Mouse (Mus musculus) CH12F3 (cell line): ENCODE measurements around the gene Polr1c.

ENCODE experiments used
- in situ Hi-C: fragments of 300-500 bp; cut with MboI; formaldehyde crosslinking; loops from 2 replicates; pipeline ENCODE4 v1.14.3; 2020; ENCODE audit warnings: low sequenced_read_pairs

Polr1c gene

DNA sequence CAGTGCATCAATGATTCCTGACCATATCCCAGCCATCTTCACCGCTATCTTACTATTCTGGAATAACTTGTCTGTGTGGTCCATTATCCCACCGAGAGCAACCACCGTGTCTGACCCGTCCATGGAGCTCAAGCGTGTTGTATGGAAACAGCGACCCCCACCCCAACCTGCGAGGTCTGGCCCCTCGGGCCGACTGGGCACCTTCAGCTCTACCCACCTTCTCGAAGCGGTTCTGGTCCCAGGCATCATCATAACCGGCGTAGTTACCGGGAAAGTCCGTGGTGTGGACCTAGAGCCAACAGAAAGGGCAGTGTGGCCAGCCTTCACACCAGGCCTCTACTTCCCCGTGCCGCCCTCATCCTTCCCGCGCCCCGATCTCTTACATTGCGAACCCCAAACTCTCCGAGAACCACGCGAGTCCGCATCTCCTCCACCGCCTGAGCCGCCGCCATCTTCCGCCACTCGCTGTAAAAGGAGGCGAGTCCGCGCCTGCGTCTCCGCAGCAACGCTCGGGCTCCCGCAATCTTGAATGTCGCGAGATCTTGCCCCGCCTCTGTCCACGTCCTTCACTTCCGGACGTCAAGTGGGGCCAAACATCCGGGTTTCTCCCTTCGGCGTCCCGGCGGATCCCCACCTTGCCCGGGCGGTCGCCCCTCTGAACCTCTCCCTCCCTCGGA, at the start of gene Polr1c, which contains the start of gene Yipf3:
Polr1c (minus strand) TSS at position 543 of the 677 bp plus-strand sequence.
Yipf3 (plus strand) TSS at position 569 of the 677 bp plus-strand sequence.
- in situ Hi-C loops: no loop called here

DNA sequence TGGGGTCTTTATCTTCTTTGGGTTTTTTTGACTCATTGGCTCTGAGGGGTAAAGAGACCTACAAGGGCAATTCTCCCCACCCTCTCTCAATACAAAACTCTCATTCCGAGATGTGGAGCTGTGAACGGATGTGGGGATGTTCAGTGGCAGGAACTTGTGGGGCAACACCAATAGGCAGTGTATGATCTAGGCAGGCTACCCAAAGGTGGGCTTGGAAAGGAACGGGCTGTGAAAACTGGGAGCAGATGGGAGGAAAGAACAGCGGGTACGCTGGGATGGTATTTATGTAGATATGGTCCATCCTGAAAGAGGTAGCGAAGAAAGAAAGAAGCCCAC, 49.1 kb upstream of the Polr1c start:
- in situ Hi-C loops: no loop called here

DNA sequence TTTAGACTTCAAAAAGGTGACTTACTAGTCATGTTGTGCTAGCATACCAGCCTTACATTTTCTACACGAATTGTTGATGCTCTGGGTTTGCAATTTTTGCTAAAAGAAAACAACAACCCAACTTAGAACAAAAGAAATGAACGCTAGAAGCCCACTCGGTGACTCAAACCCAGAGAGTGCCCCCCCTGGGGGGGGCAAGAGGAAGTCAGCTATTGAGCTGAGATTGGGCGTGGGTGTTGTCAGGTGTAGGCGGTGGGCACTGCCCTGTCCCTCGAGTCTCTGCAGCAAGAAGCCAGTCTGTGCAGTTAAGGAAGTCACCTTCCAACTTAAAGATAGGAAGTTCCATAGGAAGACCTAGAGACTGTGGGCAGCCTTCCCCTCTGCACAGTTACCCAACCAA, 48.7 kb upstream of the Polr1c start:
- in situ Hi-C loops: no loop called here

DNA sequence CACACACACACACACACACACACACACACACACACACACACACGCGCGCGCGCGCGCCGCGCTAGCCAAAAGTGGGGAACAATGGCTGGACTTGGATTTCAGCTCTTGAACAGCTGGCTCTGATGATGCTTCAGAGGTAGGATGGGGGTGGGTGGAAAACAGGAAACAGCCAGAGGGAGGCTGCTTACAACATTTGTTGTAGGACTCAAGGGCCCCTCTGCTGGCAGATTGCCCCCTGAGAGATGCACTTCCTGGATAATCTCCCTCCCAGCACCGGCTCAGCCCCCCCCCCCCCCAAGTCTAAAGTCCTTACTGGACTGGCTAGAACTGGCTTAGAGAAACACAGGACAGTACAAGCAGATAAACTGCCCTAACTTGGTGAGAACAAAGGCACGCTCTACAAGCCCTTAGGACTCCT, 39.8 kb upstream of the Polr1c start:
- in situ Hi-C loops: no loop called here

DNA sequence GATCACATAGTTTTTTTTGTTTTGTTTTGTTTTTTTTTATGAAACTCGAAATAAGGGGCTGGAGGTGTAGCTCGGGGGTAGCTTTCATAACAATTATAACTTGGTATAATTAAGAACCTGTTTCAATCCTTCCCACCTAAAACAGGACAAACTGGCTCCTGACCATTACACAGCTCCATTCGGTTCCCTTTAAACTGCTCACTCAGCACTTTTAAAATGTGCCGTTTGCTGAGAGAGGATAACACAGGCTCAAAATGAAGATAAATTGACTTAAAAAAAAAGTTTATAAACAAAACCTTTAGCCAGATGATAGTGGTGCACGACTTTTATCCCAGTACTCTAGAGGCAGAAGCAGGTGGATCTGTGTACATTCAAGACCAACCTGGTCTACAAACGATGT, 37.6 kb upstream of the Polr1c start:
- in situ Hi-C loops: no loop called here

DNA sequence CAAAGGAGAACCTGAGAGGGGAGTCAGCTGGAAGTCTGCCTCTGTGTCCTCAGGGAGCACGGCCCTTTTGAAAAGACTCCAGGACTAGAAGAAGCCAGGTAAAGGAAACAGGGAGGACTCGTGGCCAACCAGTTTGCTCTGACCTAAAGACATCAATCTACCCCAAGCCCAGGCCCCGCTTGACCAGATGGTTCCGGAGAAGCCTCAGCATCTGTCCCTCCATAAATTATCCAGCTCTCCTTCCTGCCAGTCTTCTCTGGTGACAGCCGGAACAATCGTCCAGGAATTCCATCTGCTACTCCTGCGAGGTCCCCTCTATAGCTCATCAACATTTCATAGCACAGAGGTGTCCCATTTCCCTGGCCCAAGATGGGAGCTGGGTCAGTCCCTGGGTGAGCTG, 36.8 kb upstream of the Polr1c start:
- in situ Hi-C loops: no loop called here

GRCm38 (mm10) chr17:46283911-46284310, 36.1 kb upstream of the Polr1c start:
- in situ Hi-C loops: no loop called here

DNA sequence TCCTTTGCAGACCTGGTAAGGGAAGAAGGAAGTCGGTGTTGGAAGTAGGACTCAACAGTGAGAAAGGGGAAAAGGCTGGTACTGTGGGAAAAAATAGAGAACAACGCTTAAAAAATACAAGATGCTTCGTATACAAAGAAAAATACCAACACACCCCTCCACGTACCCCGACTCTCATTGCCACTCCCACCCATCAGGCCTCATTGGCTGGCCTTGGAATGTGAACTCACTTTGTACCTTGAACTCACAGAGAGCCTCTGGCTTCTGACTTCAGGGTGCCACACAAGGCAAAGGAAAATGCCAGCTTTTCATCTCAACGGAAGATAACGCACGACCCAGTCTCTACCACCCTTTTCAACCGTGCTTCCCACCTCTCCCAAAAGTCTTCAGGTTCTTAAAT, 35.3 kb upstream of the Polr1c start:
- in situ Hi-C loops: no loop called here

DNA sequence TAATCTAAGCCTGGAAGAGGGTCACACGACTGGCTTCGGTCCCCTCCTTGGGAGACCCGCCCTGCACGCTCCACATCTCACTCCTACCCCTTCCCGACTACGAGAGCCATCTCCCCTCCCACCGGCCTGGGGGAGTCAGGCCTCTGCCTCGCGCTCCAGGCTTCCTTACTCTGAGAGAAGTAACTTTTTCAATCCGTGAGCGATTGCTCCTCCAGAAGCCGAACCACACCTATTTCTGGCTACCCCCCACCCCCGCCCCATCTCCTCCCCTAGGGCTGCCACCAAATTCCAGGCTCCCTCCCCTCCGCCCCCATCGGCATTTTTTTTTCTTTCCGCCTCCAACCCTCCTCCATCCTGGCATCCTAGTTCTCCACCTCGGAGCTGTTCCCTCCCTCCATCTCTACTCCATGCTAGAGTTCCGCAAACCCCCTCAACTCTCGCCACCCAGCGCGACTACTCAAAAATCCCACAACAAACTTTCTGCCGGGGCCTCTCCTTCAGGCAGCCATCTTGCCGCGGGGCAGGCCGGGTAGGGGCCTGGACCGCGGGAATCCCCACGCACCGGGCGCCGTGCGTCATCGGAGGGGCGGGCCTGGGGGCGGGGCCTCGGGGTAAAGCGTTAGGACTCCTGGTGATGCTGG, 34.7 kb upstream of the Polr1c start, which contains the start of gene Tjap1:
Tjap1 (minus strand) TSS at position 544 of the 641 bp plus-strand sequence.
- in situ Hi-C loops: no loop called here

- in situ Hi-C loops: no loop called here
These were observed 30.3 kb upstream of the Polr1c start for GRCm38 (mm10) chr17:46278011-46278765.

DNA sequence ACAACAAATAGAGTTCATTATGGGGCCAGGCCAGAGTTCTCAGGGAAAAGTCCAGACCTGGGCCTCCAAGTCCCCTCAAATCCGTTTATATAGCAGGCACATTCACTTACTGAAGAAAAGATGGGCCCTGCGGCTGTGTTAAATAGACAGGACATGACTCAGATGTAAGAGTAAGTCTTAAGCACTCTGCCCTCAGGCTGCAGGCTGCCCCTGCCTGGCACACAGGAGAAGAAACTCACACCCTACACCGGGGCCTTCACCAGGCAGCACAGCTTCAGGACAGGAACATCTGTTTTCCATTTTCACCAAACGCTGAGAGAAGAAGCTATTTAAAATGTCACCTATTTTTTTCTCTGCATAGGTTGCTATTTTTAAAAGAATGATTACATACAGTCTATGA, 29.7 kb upstream of the Polr1c start:
- in situ Hi-C loops: no loop called here

GRCm38 (mm10) chr17:46275506-46275905, 27.7 kb upstream of the Polr1c start:
- in situ Hi-C loops: no loop called here

GRCm38 (mm10) chr17:46275034-46275433, 27.2 kb upstream of the Polr1c start:
- in situ Hi-C loops: no loop called here

DNA sequence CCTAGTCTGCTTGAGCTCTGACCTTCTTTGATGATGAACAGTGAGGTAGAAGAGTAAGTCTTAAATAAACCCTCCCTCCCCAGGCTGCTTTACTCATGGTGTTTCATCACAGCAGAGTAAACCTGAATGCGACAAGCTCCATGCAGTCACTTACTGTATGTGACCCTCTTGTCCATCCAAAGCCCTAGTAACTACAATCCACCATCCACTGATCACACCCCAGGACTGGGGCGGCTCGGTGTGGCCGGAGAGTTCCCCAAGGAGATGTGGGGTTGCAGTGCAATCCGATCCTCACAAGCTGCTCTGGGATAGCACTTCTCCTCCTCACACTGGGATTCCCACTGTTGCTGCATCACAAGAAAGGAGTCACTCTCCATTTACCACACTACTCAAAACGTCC, 26.6 kb upstream of the Polr1c start:
- in situ Hi-C loops: no loop called here

GRCm38 (mm10) chr17:46273803-46274236, 26.0 kb upstream of the Polr1c start:
- in situ Hi-C loops: no loop called here

GRCm38 (mm10) chr17:46272675-46273074, 24.8 kb upstream of the Polr1c start:
- in situ Hi-C loops: no loop called here

- in situ Hi-C loops: no loop called here
These were observed 24.2 kb upstream of the Polr1c start for GRCm38 (mm10) chr17:46272058-46272457.

DNA sequence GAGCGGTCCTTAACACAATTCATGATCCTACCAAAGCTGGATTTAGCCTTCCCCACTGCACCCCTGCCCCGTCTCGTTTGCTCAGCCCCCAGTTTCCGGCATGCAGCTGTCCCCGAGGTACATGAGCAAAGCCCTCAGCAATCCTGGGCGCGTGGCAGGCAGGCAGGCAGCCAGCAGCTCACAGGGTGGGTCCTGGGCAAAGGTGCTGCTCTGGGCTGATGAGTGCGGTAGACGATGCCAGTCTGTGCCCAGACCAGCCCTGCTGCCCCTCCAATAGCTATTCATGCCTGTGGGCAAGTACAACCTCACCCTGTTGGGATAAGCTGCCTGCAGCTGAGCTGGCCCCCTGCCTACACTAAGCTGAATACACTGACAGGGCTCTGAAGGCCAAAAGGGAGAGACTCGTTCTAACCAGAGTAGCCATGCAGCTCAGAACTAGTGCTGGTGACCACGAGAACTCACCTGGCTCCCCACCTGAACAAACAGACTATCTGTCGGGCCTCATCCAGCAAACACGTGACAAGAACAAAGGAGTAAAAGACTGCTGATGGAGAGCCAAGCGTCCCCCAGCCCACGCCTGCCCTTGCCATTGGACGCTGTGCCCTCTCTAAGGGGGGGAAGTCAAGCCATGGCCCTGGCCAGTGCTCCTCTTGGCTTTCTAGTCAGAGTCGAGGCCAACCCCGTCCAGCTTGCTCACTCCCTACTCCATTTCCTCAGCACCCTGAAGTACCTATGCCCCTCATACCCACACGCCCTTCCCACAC, 22.1 kb upstream of the Polr1c start:
- in situ Hi-C loops: loop anchor here (10.0 kb wide), 2 partner anchors 125 to 235 kb away; no protein-coding TSS in a partner anchor

- in situ Hi-C loops: loop anchor here (10.0 kb wide), 2 partner anchors 127 to 237 kb away; no protein-coding TSS in a partner anchor
These were observed 20.3 kb upstream of the Polr1c start for GRCm38 (mm10) chr17:46268026-46268720.

DNA sequence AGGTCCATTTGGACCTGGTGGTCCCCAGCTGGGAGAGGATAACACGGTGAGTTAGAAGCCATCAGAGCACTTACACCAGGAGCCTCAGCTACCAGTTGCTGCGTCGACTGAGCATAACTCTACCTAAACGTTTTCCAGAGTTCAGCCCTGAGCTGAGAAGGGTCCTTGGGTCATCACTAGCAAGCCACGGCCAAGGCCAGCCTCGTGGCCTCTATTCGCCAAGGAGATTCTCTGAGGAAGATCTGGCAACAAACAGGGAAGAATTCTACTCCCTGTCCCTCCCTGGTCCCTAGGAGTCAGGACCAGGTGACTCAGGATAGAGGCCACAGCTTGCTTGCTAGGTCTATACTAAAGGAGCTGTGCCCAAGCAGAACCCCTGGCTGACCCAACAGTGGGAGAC, 19.7 kb upstream of the Polr1c start:
- in situ Hi-C loops: loop anchor here (10.0 kb wide), 2 partner anchors 127 to 237 kb away; no protein-coding TSS in a partner anchor
